Comparison of ENCODE assay signal across 24 mouse cellular contexts in the genomic region with DNA sequence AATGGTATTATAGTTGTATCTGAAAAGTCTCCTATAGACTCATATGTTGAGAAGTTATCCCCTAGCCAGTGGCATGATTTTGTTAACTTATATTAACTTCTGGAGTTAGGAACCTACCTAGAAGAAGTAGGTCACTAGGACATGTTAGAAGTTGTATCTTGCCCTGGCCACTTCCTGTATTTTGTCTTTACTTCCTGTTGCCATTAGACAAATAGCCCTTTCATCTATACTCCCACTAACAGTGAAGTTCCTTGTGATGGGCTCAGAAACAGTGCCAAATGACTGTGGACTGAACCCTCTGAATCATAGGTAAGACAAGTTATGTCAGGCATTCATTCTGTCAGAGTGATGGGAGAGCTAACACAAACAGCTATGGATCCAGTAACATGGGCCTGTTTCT.
DNase-seq lines count a peak whose midpoint lies in the region; ATAC-seq and TF ChIP-seq lines count a peak whose summit lies in the region.
"Had no signal": no experiment of that assay in that cellular context is flagged by ENCODE, and none has a peak within 500 bp of the region (broad histone marks: within the 10 kb centered on the region; RNA-seq: fewer than 3 reads in every experiment).

No protein-coding gene starts in this region.

- no peak for TF ChIP-seq CTCF in stomach, postnatal 0 days (IDR thresholded peaks at IDR 0.05; ENCODE audit: low read depth)

- H3K36me3 ChIP-seq in stomach, postnatal 0 days (ENCODE audit: control insufficient read depth, insufficient read depth, low read length), result no peaks in the 10 kb centered on the region
- H3K36me3 ChIP-seq: embryonic facial prominence, embryonic 12.5 days; limb, embryonic 12.5 days; liver, embryonic 12.5 days had no signal

- no peak overlapping the region for H3K4me3 ChIP-seq in stomach, postnatal 0 days (ENCODE audit: low read depth, low read length)
- H3K4me3 ChIP-seq: embryonic facial prominence, embryonic 12.5 days; forebrain, embryonic 13.5 days; hindbrain, embryonic 13.5 days; layer of hippocampus, adult 2 months; limb, embryonic 12.5 days; liver, embryonic 12.5 days; midbrain, embryonic 15.5 days had no signal

- no peaks in the 10 kb centered on the region for H3K27me3 ChIP-seq in stomach, postnatal 0 days (ENCODE audit: control insufficient read depth, insufficient read depth, low read length)
- H3K27me3 ChIP-seq: embryonic facial prominence, embryonic 12.5 days; forebrain, embryonic 13.5 days; hindbrain, embryonic 13.5 days; limb, embryonic 12.5 days; liver, embryonic 12.5 days; midbrain, embryonic 15.5 days had no signal

- H3K9me3 ChIP-seq in stomach, postnatal 0 days (ENCODE audit: control insufficient read depth, low read length), result no peaks in the 10 kb centered on the region
- H3K9me3 ChIP-seq: embryonic facial prominence, embryonic 12.5 days; forebrain, embryonic 13.5 days; hindbrain, embryonic 13.5 days; limb, embryonic 12.5 days; liver, embryonic 12.5 days; midbrain, embryonic 15.5 days had no signal

- no peaks in the 10 kb centered on the region for H3K4me1 ChIP-seq in stomach, postnatal 0 days (replicated peaks; ENCODE audit: control insufficient read depth, insufficient read depth)
- H3K4me1 ChIP-seq: embryonic facial prominence, embryonic 12.5 days; liver, embryonic 12.5 days had no signal

- H3K4me2 ChIP-seq in stomach, postnatal 0 days (replicated peaks; ENCODE audit: low read depth), result no peak overlapping the region
- H3K4me2 ChIP-seq: embryonic facial prominence, embryonic 12.5 days; forebrain, embryonic 13.5 days; hindbrain, embryonic 13.5 days; limb, embryonic 12.5 days; liver, embryonic 12.5 days; midbrain, embryonic 15.5 days had no signal

- peak; percentile 78 for ATAC-seq in CD4-positive, CD25-positive, alpha-beta regulatory T cell, adult 4 months
- peak; percentile 70 for ATAC-seq in activated CD4-positive, CD25-positive, alpha-beta regulatory T cell, adult 4 months
- peak; percentile 70 for ATAC-seq in megakaryocyte, adult 5-6 weeks (ENCODE audit: poor library complexity, severe bottlenecking)
- ATAC-seq in stomach, postnatal 0 days (ENCODE audit: low FRiP score, low TSS enrichment), result no peak
- ATAC-seq: forebrain, embryonic 13.5 days; liver, embryonic 12.5 days; midbrain, embryonic 15.5 days had no signal

- TF ChIP-seq EP300 in stomach, postnatal 0 days (optimal IDR thresholded peaks at IDR 0.05), result no peak

- H3K9ac ChIP-seq in stomach, postnatal 0 days (ENCODE audit: low read length), result no peak overlapping the region
- H3K9ac ChIP-seq: embryonic facial prominence, embryonic 12.5 days; forebrain, embryonic 13.5 days; hindbrain, embryonic 13.5 days; limb, embryonic 12.5 days; liver, embryonic 12.5 days; midbrain, embryonic 15.5 days had no signal

- intact Hi-C loops in left cerebral cortex, postnatal 10 days (cut with DNase I), result no loop called here

- peak; percentile 10 for DNase-seq in 3134 (ENCODE audit: extremely low read depth, insufficient read length, low spot score)
- no peak for DNase-seq in thymus, postnatal 0 days (ENCODE audit: low spot score)
- no peak for DNase-seq in left cerebral cortex, postnatal 10 days (ENCODE audit: extremely low spot score in 1 of 2, low spot score in 2 of 2)
- DNase-seq in lung, postnatal 14 days, result no peak
- no peak for DNase-seq in stomach, postnatal 0 days (ENCODE audit: low spot score)
- DNase-seq: adrenal gland, postnatal 10 days; cerebellum, adult 18-20 months; cerebellum, postnatal 14 days; gastrocnemius, postnatal 14 days; kidney, adult 2 months; kidney, postnatal 14 days; layer of hippocampus, postnatal 36 days; lung, adult 18-20 months; thymus, postnatal 25 days had no signal

- H3K27ac ChIP-seq in stomach, postnatal 0 days (replicated peaks), result no peak overlapping the region
- H3K27ac ChIP-seq: embryonic facial prominence, embryonic 12.5 days; forebrain, embryonic 13.5 days; hindbrain, embryonic 13.5 days; layer of hippocampus, adult 2 months; limb, embryonic 12.5 days; liver, embryonic 12.5 days; midbrain, embryonic 15.5 days had no signal
